Mouse (Mus musculus): ENCODE data around the gene Art4.

DNA sequence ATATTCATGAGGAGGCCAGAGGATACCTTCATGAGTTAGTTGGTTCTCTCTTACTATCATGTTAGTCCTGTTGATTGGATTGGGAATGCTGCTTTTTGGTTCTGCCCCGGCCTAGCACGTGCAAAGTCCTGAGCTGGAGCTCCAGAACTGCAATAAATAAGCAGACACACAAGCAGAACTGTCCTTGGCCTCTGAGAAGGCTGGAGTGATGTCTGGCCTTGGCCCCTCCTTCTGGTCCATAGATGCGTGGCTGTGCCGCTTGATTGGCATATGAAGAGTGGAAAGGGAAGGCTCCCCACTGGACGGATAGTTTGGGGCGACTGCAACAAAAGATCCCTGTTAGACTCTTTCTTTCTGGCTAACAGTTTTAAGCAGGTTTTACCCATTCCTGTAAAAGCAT, 31.5 kb upstream of the Art4 start:
- TF ChIP-seq POLR2A (IDR thresholded peaks at IDR 0.05; ENCODE audit: control insufficient read depth, extremely low read depth, insufficient read depth, low read length, poor library complexity) (no peak), CTCF (IDR thresholded peaks at IDR 0.05; ENCODE audit: borderline replicate concordance, control insufficient read depth, extremely low read depth, insufficient read depth, low read length, poor library complexity) (no peak)

All from thymus, adult 2 months (tissue).